Mouse (Mus musculus): ENCODE measurements around the gene Rab4b. TPM values are rescaled to one million over a fixed set of nuclear protein-coding genes. Genes with fewer than 3 reads are reported as not detected.

The Rab4b gene
- polyA plus RNA-seq, 1 experiment = 56.3 TPM

DNA sequence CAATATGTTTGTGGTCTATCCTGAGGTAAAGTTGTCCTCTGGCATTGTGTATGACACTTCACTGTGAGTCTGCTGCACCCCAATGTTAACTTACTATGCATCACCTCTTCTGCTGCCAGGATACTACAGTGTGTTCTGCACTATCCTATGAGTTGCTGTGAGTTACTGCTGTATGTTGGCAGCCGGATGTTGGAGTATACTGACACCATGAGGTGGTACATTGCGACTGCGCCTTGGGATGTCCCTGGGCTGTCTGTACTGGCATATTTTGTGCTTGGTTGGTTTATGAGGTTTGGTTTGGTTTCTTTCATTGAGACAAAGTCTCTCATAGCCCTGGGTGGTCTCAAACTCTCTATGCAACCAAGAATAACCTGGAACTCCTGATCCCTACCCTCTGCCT lies 50.5 kb downstream of the Rab4b start:
- H3K4me2 ChIP-seq (ENCODE audit: low read depth) = no peak overlapping the region
- peaks cover 8% of the 10 kb centered on the region for H3K27me3 ChIP-seq (ENCODE audit: control insufficient read depth, insufficient read depth, insufficient read length)
- no peaks in the 10 kb centered on the region for H3K79me2 ChIP-seq (ENCODE audit: control insufficient read depth, insufficient read depth)
- H3K36me3 ChIP-seq (ENCODE audit: control insufficient read depth, insufficient read depth) = no peaks in the 10 kb centered on the region
- no peak overlapping the region for H3K4me3 ChIP-seq
- H3ac ChIP-seq (ENCODE audit: control insufficient read depth, insufficient read length) = no peak overlapping the region
- no peak for TF ChIP-seq E2F4 (IDR thresholded peaks at IDR 0.05; ENCODE audit: insufficient read depth)
- TF ChIP-seq POLR2A (IDR thresholded peaks at IDR 0.05; ENCODE audit: insufficient read length, low read depth) = no peak
- TF ChIP-seq SRF (IDR thresholded peaks at IDR 0.05; ENCODE audit: control insufficient read depth, insufficient read length, low read depth) = no peak
- TF ChIP-seq CEBPB (IDR thresholded peaks at IDR 0.05; ENCODE audit: insufficient read depth, poor library complexity, severe bottlenecking) = no peak
- no peak for TF ChIP-seq TCF3 (IDR thresholded peaks at IDR 0.05; ENCODE audit: insufficient read length, low read depth)
- no peak for TF ChIP-seq REST (IDR thresholded peaks at IDR 0.05; ENCODE audit: insufficient read depth, insufficient read length)
- TF ChIP-seq USF1 (IDR thresholded peaks at IDR 0.05; ENCODE audit: low read depth) = no peak
- no peak for TF ChIP-seq MYOG (IDR thresholded peaks at IDR 0.05; ENCODE audit: control insufficient read depth in 1 of 3, insufficient read depth in 1 of 3, insufficient read length in 2 of 3, low read depth in 2 of 3)
- TF ChIP-seq TCF12 (IDR thresholded peaks at IDR 0.05; ENCODE audit: insufficient read depth, poor library complexity, severe bottlenecking) = no peak
- no peak for TF ChIP-seq POLR2AphosphoS2 (IDR thresholded peaks at IDR 0.05; ENCODE audit: insufficient read length, low read depth)
- TF ChIP-seq MYOD1 (IDR thresholded peaks at IDR 0.05; ENCODE audit: control insufficient read depth in 1 of 3, insufficient read length in 2 of 3, low read depth in 2 of 3) = no peak
- TF ChIP-seq MAX (IDR thresholded peaks at IDR 0.05; ENCODE audit: low read depth) = no peak

- Histone ChIP-seq H3ac (ENCODE audit: control insufficient read depth, insufficient read length) (no peak overlapping the region), H3K4me2 (ENCODE audit: low read depth) (no peak overlapping the region), H3K4me3 (no peak overlapping the region), H3K36me3 (ENCODE audit: control insufficient read depth, insufficient read depth) (no peaks in the 10 kb centered on the region), H3K79me2 (ENCODE audit: control insufficient read depth, insufficient read depth) (no peaks in the 10 kb centered on the region), H3K27me3 (ENCODE audit: control insufficient read depth, insufficient read depth, insufficient read length) (peaks cover 8% of the 10 kb centered on the region)
- TF ChIP-seq MYOD1 (IDR thresholded peaks at IDR 0.05; ENCODE audit: control insufficient read depth in 1 of 3, insufficient read length in 2 of 3, low read depth in 2 of 3) = no peak
- TF ChIP-seq TCF12 (IDR thresholded peaks at IDR 0.05; ENCODE audit: insufficient read depth, poor library complexity, severe bottlenecking) = no peak
- no peak for TF ChIP-seq POLR2AphosphoS2 (IDR thresholded peaks at IDR 0.05; ENCODE audit: insufficient read length, low read depth)
- TF ChIP-seq CEBPB (IDR thresholded peaks at IDR 0.05; ENCODE audit: insufficient read depth, poor library complexity, severe bottlenecking) = no peak
- TF ChIP-seq REST (IDR thresholded peaks at IDR 0.05; ENCODE audit: insufficient read depth, insufficient read length) = no peak
- no peak for TF ChIP-seq TCF3 (IDR thresholded peaks at IDR 0.05; ENCODE audit: insufficient read length, low read depth)
- TF ChIP-seq MAX (IDR thresholded peaks at IDR 0.05; ENCODE audit: low read depth) = no peak
- TF ChIP-seq MYOG (IDR thresholded peaks at IDR 0.05; ENCODE audit: control insufficient read depth in 1 of 3, insufficient read depth in 1 of 3, insufficient read length in 2 of 3, low read depth in 2 of 3) = no peak
- no peak for TF ChIP-seq USF1 (IDR thresholded peaks at IDR 0.05; ENCODE audit: low read depth)
- TF ChIP-seq POLR2A (IDR thresholded peaks at IDR 0.05; ENCODE audit: insufficient read length, low read depth) = no peak
Observed at GRCm38 (mm10) chr7:27124969-27125368, 53.7 kb downstream of the Rab4b start.

DNA sequence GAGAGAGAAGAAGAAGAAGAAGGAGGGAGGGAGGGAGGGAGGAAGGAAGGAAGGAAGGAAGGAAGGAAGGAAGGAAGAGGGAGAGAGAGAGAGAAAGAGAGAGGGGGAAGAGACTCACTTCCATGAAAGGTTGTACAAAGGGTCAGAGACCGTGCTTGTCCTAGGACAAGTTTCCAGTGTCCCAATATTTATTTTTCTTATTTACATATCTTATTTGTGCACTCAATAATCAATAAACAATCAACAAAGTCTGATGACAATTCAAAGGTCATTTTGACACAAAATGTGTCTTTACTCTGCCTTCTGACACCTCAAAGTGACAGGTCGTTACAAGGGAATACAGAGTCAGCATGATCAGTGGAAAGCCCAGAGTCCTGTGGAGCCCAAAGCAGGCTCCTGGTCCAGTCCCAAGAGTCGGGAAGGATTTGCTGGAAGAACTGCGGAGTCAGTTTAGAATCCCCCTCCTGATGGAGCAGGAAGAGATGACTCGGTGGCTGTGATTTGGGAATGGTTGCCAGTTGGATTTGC lies 54.3 kb downstream of the Rab4b start:
- H3K4me2 ChIP-seq (ENCODE audit: low read depth) = no peak overlapping the region
- TF ChIP-seq REST (IDR thresholded peaks at IDR 0.05; ENCODE audit: insufficient read depth, insufficient read length) = no peak
- TF ChIP-seq CEBPB (IDR thresholded peaks at IDR 0.05; ENCODE audit: insufficient read depth, poor library complexity, severe bottlenecking) = no peak
- TF ChIP-seq TCF3 (IDR thresholded peaks at IDR 0.05; ENCODE audit: insufficient read length, low read depth) = no peak
- TF ChIP-seq USF1 (IDR thresholded peaks at IDR 0.05; ENCODE audit: low read depth) = no peak
- TF ChIP-seq MAX (IDR thresholded peaks at IDR 0.05; ENCODE audit: low read depth) = no peak
- TF ChIP-seq TCF12 (IDR thresholded peaks at IDR 0.05; ENCODE audit: insufficient read depth, poor library complexity, severe bottlenecking) = no peak
- TF ChIP-seq MYOG (IDR thresholded peaks at IDR 0.05; ENCODE audit: control insufficient read depth in 1 of 3, insufficient read depth in 1 of 3, insufficient read length in 2 of 3, low read depth in 2 of 3) = no peak
- H3ac ChIP-seq (ENCODE audit: control insufficient read depth, insufficient read length) = no peak overlapping the region
- no peaks in the 10 kb centered on the region for H3K79me2 ChIP-seq (ENCODE audit: control insufficient read depth, insufficient read depth)
- H3K4me3 ChIP-seq = no peak overlapping the region
- peaks cover 8% of the 10 kb centered on the region for H3K27me3 ChIP-seq (ENCODE audit: control insufficient read depth, insufficient read depth, insufficient read length)
- H3K36me3 ChIP-seq (ENCODE audit: control insufficient read depth, insufficient read depth) = no peaks in the 10 kb centered on the region

DNA sequence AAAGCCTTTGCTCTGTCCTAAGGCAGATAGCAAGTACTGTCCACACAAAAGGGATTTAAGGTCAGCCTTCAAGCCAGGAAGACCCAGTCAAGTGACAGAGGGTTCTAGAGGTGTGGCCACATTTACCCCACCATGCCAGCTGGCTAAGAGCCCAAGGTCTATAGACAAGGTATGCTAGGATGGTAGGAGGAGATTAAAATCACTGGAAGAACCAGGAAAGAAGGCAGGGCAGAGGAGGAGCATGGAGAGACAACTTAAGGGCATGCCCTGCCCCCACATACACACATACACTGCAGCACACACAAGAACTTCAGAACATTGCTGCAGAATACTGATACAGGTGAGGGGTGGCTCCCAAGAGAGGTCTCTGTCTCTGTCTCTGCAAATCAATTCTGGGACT lies 59.0 kb downstream of the Rab4b start, which contains the start of gene Cyp2f2:
Gene Cyp2f2 (plus strand): TSS at position 234 of the 400 bp plus-strand sequence.
- Histone ChIP-seq H3ac (ENCODE audit: control insufficient read depth, insufficient read length) (no peak within 1 kb of the TSS), H3K4me3 (no peak within 1 kb of the TSS), H3K79me2 (ENCODE audit: control insufficient read depth, insufficient read depth) (no peaks in the 10 kb centered on the region), H3K27me3 (ENCODE audit: control insufficient read depth, insufficient read depth, insufficient read length) (peaks cover 3% of the 10 kb centered on the region), H3K36me3 (ENCODE audit: control insufficient read depth, insufficient read depth) (no peaks in the 10 kb centered on the region), H3K4me2 (ENCODE audit: low read depth) (no peak within 1 kb of the TSS)
- no peak for TF ChIP-seq TCF3 (IDR thresholded peaks at IDR 0.05; ENCODE audit: insufficient read length, low read depth)
- TF ChIP-seq REST (IDR thresholded peaks at IDR 0.05; ENCODE audit: insufficient read depth, insufficient read length) = no peak
- TF ChIP-seq E2F4 (IDR thresholded peaks at IDR 0.05; ENCODE audit: insufficient read depth) = no peak

Other genes with a start within 250 kb of the Rab4b start
- not detected for gene Cyp2a22, start 239.5 kb downstream of the Rab4b start, polyA plus RNA-seq (2012; fragmentation: generic; extraction: Trizol)
- not detected for gene Cyp2a12, start 149.8 kb downstream of the Rab4b start, polyA plus RNA-seq (2012; fragmentation: generic; extraction: Trizol)
- 0.06 TPM for gene Cyp2f2, start 59.0 kb downstream of the Rab4b start, polyA plus RNA-seq (2012; fragmentation: generic; extraction: Trizol)
- gene Cyp2t4, start 25.2 kb downstream of the Rab4b start, polyA plus RNA-seq (2012; fragmentation: generic; extraction: Trizol) = 0.02 TPM
- gene Egln2, start 12.1 kb downstream of the Rab4b start, polyA plus RNA-seq (2012; fragmentation: generic; extraction: Trizol) = 61.4 TPM
- gene Gm21983, start 2.2 kb upstream of the Rab4b start, polyA plus RNA-seq (2012; fragmentation: generic; extraction: Trizol) = not detected
- 0.13 TPM for gene Mia, start 2.3 kb upstream of the Rab4b start, polyA plus RNA-seq (2012; fragmentation: generic; extraction: Trizol)
- 5.2 TPM for gene BC024978, start 16.9 kb upstream of the Rab4b start, polyA plus RNA-seq (2012; fragmentation: generic; extraction: Trizol)
- 166 TPM for gene Snrpa, start 17.4 kb upstream of the Rab4b start, polyA plus RNA-seq (2012; fragmentation: generic; extraction: Trizol)
- gene Itpkc, start 49.8 kb upstream of the Rab4b start, polyA plus RNA-seq (2012; fragmentation: generic; extraction: Trizol) = 7.1 TPM
- 19.1 TPM for gene Coq8b, start 54.1 kb upstream of the Rab4b start, polyA plus RNA-seq (2012; fragmentation: generic; extraction: Trizol)
- gene Numbl, start 79.5 kb upstream of the Rab4b start, polyA plus RNA-seq (2012; fragmentation: generic; extraction: Trizol) = 28.8 TPM
- 32.5 TPM for gene Ltbp4, start 158.8 kb upstream of the Rab4b start, polyA plus RNA-seq (2012; fragmentation: generic; extraction: Trizol)
- 18.4 TPM for gene Shkbp1, start 177.1 kb upstream of the Rab4b start, polyA plus RNA-seq (2012; fragmentation: generic; extraction: Trizol)
- gene Gm20479, start 178.5 kb upstream of the Rab4b start, polyA plus RNA-seq (2012; fragmentation: generic; extraction: Trizol) = 0.11 TPM